Mouse (Mus musculus) small intestine, adult 2 months (tissue): ENCODE data around the gene A730049H05Rik.

Source experiments
- CTCF ChIP-seq: fragments of 200-500 bp; IDR thresholded peaks from 2 replicates; pipeline ENCODE4 v1.5.1; 2012; ENCODE audit warnings: low read depth, mild to moderate bottlenecking, control low read depth, inconsistent platforms, low read length, moderate library complexity, mixed read lengths; ENCODE audit not compliant: insufficient replicate concordance, insufficient read length; ENCODE audit errors: extremely low read depth
- POLR2A ChIP-seq: fragments of 200-500 bp; IDR thresholded peaks from 2 replicates; pipeline ENCODE4 v1.6.1; 2012; ENCODE audit warnings: low read depth, mild to moderate bottlenecking, control low read depth, inconsistent platforms, low read length, moderate library complexity

GRCm38 (mm10) chr6:92817661-92818060, 1.4 kb downstream of the A730049H05Rik start:
- TF ChIP-seq CTCF: no peak
- TF ChIP-seq POLR2A: no peak
